Mouse (Mus musculus): ENCODE measurements around the gene Pigv.

DNA sequence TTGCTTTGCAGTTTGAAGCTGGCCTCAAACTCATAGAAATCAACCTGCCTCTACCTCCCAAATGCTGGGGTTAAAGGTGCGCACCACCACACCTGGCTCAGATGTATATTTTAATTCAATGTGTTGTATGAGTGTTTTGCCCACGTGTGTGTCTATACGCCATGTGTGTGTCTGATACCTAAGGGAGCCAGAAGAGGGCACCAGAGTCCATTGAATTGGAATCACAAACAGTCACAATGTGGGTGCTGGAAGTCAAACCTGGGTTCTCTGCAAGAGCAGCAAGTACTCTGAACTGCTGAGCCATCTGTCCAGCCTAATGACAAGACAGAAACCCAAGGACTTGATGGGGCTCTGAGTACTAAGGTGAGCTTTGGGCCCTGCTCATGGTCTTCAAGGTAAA, 27.3 kb downstream of the Pigv start:
- TF ChIP-seq CTCF (IDR thresholded peaks at IDR 0.05; ENCODE audit: low read depth, low read length) = no peak
- no peak for TF ChIP-seq GATA1 (IDR thresholded peaks at IDR 0.05; ENCODE audit: borderline replicate concordance, low read length)
- no peak for TF ChIP-seq POLR2AphosphoS5 (IDR thresholded peaks at IDR 0.05; ENCODE audit: insufficient replicate concordance, low read depth, low read length)
- no peak for TF ChIP-seq GATA2 (IDR thresholded peaks at IDR 0.05; ENCODE audit: borderline replicate concordance, low read depth, low read length)
- TF ChIP-seq TAL1 (conservative IDR thresholded peaks at IDR 0.05; ENCODE audit: low read depth, low read length) = no peak

Data from G1E (cell line).